Mouse (Mus musculus): ENCODE measurements at regions not wholly inside any gene's neighbourhood (a gene's known extent, or its start where the extent isn't known, plus 50 kb on each side); places are given as distances from the start of the nearest gene placed in this dataset.
"Not testable (repeated sequence)": the region's sequence is repeated elsewhere in the genome, so short reads cannot be mapped to it uniquely, and the experiment has no call there.

- no peak for DNase-seq (ENCODE audit: low read depth, low spot score)
Observed at GRCm38 (mm10) chr1:80969927-80970326, 106.8 kb upstream of the Nyap2 start.

GRCm38 (mm10) chr1:80969194-80969593 lies 107.6 kb upstream of the Nyap2 start:
- DNase-seq (ENCODE audit: low read depth, low spot score): no peak

- peak; percentile 62 for DNase-seq (ENCODE audit: low read depth, low spot score)
Observed at GRCm38 (mm10) chr1:80965792-80966191, 111.0 kb upstream of the Nyap2 start.

GRCm38 (mm10) chr1:80964376-80964775 lies 112.4 kb upstream of the Nyap2 start:
- DNase-seq (ENCODE audit: low read depth, low spot score): peak; percentile 71

- peak; percentile 92 for DNase-seq (ENCODE audit: low read depth, low spot score)
Observed at GRCm38 (mm10) chr1:80963838-80964237, 112.9 kb upstream of the Nyap2 start.

GRCm38 (mm10) chr1:80950406-80950805 lies 126.3 kb upstream of the Nyap2 start:
- DNase-seq (ENCODE audit: low read depth, low spot score): peak; percentile 8

GRCm38 (mm10) chr1:80946049-80946448 lies 130.7 kb upstream of the Nyap2 start:
- DNase-seq (ENCODE audit: low read depth, low spot score): not testable (repeated sequence)

GRCm38 (mm10) chr1:80939372-80939771 lies 137.4 kb upstream of the Nyap2 start:
- peak; percentile 18 for DNase-seq (ENCODE audit: low read depth, low spot score)

- DNase-seq (ENCODE audit: low read depth, low spot score): no peak
Observed at GRCm38 (mm10) chr1:80899281-80899680, 141.0 kb upstream of the Dock10 start.

GRCm38 (mm10) chr1:80874140-80874849 lies 116.0 kb upstream of the Dock10 start:
- DNase-seq (ENCODE audit: low read depth, low spot score): no peak

GRCm38 (mm10) chr1:80873596-80873995 lies 115.3 kb upstream of the Dock10 start:
- peak; percentile 10 for DNase-seq (ENCODE audit: low read depth, low spot score)

GRCm38 (mm10) chr1:80868805-80869204 lies 110.5 kb upstream of the Dock10 start:
- DNase-seq (ENCODE audit: low read depth, low spot score): no peak

GRCm38 (mm10) chr1:80856981-80857380 lies 98.7 kb upstream of the Dock10 start:
- peak; percentile 51 for DNase-seq (ENCODE audit: low read depth, low spot score)

- peak; percentile 68 for DNase-seq (ENCODE audit: low read depth, low spot score)
Observed at GRCm38 (mm10) chr1:80854945-80855656, 96.8 kb upstream of the Dock10 start.

GRCm38 (mm10) chr1:80854289-80854701 lies 96.0 kb upstream of the Dock10 start:
- peak; percentile 90 for DNase-seq (ENCODE audit: low read depth, low spot score)

GRCm38 (mm10) chr1:80852761-80853160 lies 94.4 kb upstream of the Dock10 start:
- peak; percentile 93 for DNase-seq (ENCODE audit: low read depth, low spot score)

GRCm38 (mm10) chr1:80830196-80830794 lies 72.0 kb upstream of the Dock10 start:
- peak; percentile 65 for DNase-seq (ENCODE audit: low read depth, low spot score)

GRCm38 (mm10) chr1:80826383-80826782 lies 68.1 kb upstream of the Dock10 start:
- no peak for DNase-seq (ENCODE audit: low read depth, low spot score)

- peak; percentile 90 for DNase-seq (ENCODE audit: low read depth, low spot score)
Observed at GRCm38 (mm10) chr1:80823953-80824352, 65.6 kb upstream of the Dock10 start.

- no peak for DNase-seq (ENCODE audit: low read depth, low spot score)
Observed at GRCm38 (mm10) chr1:80822185-80822584, 63.9 kb upstream of the Dock10 start.

GRCm38 (mm10) chr1:80812906-80813305 lies 54.6 kb upstream of the Dock10 start:
- no peak for DNase-seq (ENCODE audit: low read depth, low spot score)
